Mouse (Mus musculus): ENCODE results near the gene Cox14. TPM values are rescaled to one million over a fixed set of nuclear protein-coding genes. Genes with fewer than 3 reads are reported as not detected.

Gene Cox14
- polyA plus RNA-seq, 1 experiment from 2014 or later = 71.0 TPM

DNA sequence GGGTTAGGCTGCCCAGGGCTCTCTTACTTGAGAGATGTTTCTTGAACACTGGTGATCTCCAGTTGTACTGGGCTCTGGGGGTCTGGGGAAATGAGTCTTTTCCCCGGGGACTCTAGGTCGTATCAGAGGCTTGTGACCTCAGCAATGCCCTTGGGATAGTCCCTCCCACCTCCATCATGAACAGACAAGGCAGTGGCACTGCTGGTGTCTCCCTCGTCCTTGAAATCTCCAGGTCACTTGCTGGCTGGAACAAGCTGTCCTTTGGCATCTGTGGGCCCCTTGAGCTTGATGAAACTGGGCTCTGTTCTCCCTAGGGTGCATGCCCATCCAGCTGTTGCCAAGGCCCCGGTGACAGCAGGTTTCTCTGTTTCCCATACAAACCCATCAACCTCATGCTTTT lies 11.2 kb upstream of the Cox14 start:
- H3K9me3 ChIP-seq (replicated peaks; ENCODE audit: control insufficient read depth, low read length) = no peaks in the 10 kb centered on the region
- H3K9ac ChIP-seq (ENCODE audit: low read depth, low read length) = no peak overlapping the region
- H3K4me2 ChIP-seq (ENCODE audit: low read depth, low read length) = no peak overlapping the region
- peaks cover 9% of the 10 kb centered on the region for H3K36me3 ChIP-seq (ENCODE audit: control insufficient read depth, insufficient read depth)
- no peak overlapping the region for H3K4me3 ChIP-seq (ENCODE audit: low read depth, low read length)
- H3K27ac ChIP-seq (ENCODE audit: low read length) = no peak overlapping the region
- 67% methylated on average over 4 of the region's 4 CpGs for WGBS (ENCODE audit: insufficient replicate concordance)
- no peaks in the 10 kb centered on the region for H3K27me3 ChIP-seq (ENCODE audit: control insufficient read depth, insufficient read depth, low read depth, low read length)
- H3K4me1 ChIP-seq (ENCODE audit: control insufficient read depth, low read depth, low read length) = peaks cover 21% of the 10 kb centered on the region
- no peak for ATAC-seq (ENCODE audit: low read depth)

GRCm38 (mm10) chr15:99714858-99715257 lies 10.6 kb upstream of the Cox14 start:
- Histone ChIP-seq H3K4me1 (ENCODE audit: control insufficient read depth, low read depth, low read length) (peaks cover 21% of the 10 kb centered on the region), H3K4me2 (ENCODE audit: low read depth, low read length) (peak overlapping the region; percentile 15; the same call in 1 of the 2 replicates), H3K4me3 (ENCODE audit: low read depth, low read length) (no peak overlapping the region), H3K27ac (ENCODE audit: low read length) (peak overlapping the region; percentile 5; the same call in 1 of the 2 replicates), H3K9ac (ENCODE audit: low read depth, low read length) (no peak overlapping the region), H3K27me3 (ENCODE audit: control insufficient read depth, insufficient read depth, low read depth, low read length) (no peaks in the 10 kb centered on the region), H3K9me3 (replicated peaks; ENCODE audit: control insufficient read depth, low read length) (no peaks in the 10 kb centered on the region), H3K36me3 (ENCODE audit: control insufficient read depth, insufficient read depth) (peaks cover 7% of the 10 kb centered on the region)
- 35% methylated on average over 7 of the region's 7 CpGs for WGBS (ENCODE audit: insufficient replicate concordance)
- peak; percentile 14 for ATAC-seq (ENCODE audit: low read depth)

DNA sequence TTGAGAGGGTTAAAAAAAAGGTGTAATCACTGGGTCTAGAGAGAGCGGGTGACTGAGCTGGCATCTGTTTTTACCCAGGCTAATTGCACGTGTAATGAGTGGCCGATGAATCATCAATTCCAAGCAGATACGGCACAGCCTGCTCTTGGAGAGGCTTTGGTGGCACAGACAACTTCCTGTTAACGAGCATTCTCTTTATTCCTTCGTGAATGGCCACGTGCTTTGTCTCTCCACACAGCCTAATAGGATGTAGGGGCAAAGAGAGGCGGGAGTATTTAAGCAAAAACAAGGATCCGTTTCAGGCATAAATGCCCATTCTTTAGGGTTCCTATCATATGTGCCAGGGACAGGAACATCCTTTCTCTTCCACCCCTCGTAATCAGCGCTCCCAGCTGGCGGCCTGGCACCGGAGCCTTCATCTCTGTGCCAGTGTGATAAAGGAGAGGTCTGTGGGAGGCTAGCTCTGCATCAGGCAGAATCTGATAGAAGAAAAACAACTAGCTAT lies 10.0 kb upstream of the Cox14 start:
- 48% methylated on average over 13 of the region's 13 CpGs for WGBS (ENCODE audit: insufficient replicate concordance)

DNA sequence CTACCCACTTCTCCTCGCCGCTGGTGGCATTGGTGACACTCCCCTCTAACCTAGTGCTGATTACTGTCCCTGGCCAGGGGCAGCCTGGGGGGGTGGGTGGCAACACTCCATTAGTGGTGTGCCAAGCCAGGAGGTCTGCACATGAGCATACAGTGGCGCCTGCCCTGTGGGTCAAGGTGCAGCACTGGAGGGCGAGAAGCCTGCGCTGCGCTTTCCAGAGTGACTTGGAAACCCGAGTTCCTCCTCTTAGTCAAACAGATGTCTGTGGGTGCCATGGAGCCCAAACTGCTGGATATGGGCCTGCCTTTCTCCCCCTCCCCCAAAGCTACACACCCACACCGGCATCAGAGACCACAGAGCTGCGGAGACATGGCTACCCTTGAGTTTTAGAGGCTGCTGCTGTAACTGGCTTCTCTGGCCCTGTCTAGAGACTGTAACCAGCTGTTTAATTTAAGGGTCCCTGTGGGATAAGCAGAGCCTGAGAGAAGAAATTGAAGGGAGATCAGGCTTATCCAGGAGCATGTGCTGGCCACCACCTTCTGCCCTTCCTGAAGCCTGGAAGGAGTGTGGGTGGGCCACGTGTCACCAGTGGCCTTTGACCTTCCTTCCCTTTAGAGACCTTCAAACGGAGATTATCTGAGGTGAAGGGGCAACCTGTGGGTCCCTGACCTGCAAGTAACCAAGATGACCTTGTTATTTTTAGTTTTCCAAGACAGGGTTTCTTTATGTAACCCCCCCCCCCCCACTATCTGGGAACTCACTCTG lies 9.3 kb upstream of the Cox14 start:
- Histone ChIP-seq H3K27ac (ENCODE audit: low read length) (peak overlapping the region; percentile 58), H3K36me3 (ENCODE audit: control insufficient read depth, insufficient read depth) (peaks cover 7% of the 10 kb centered on the region), H3K4me2 (ENCODE audit: low read depth, low read length) (no peak overlapping the region), H3K9me3 (replicated peaks; ENCODE audit: control insufficient read depth, low read length) (no peaks in the 10 kb centered on the region), H3K4me3 (ENCODE audit: low read depth, low read length) (no peak overlapping the region), H3K4me1 (ENCODE audit: control insufficient read depth, low read depth, low read length) (peaks cover 21% of the 10 kb centered on the region), H3K9ac (ENCODE audit: low read depth, low read length) (no peak overlapping the region), H3K27me3 (ENCODE audit: control insufficient read depth, insufficient read depth, low read depth, low read length) (no peaks in the 10 kb centered on the region)
- no peak; the same call in 1 of the 2 replicates for ATAC-seq (ENCODE audit: low read depth)
- 58% methylated on average over 11 of the region's 11 CpGs for WGBS (ENCODE audit: insufficient replicate concordance)

More for the DNA sequence above, 10.0 kb upstream of the Cox14 start:
- no peaks in the 10 kb centered on the region for H3K9me3 ChIP-seq (replicated peaks; ENCODE audit: control insufficient read depth, low read length)
- H3K27ac ChIP-seq (ENCODE audit: low read length) = peak overlapping the region; percentile 58
- no peak overlapping the region for H3K4me3 ChIP-seq (ENCODE audit: low read depth, low read length)
- no peak overlapping the region for H3K9ac ChIP-seq (ENCODE audit: low read depth, low read length)
- peaks cover 21% of the 10 kb centered on the region for H3K4me1 ChIP-seq (ENCODE audit: control insufficient read depth, low read depth, low read length)
- H3K27me3 ChIP-seq (ENCODE audit: control insufficient read depth, insufficient read depth, low read depth, low read length) = no peaks in the 10 kb centered on the region
- ATAC-seq (ENCODE audit: low read depth) = peak; percentile 66
- H3K36me3 ChIP-seq (ENCODE audit: control insufficient read depth, insufficient read depth) = peaks cover 7% of the 10 kb centered on the region
- peak overlapping the region; percentile 15; the same call in 1 of the 2 replicates for H3K4me2 ChIP-seq (ENCODE audit: low read depth, low read length)

DNA sequence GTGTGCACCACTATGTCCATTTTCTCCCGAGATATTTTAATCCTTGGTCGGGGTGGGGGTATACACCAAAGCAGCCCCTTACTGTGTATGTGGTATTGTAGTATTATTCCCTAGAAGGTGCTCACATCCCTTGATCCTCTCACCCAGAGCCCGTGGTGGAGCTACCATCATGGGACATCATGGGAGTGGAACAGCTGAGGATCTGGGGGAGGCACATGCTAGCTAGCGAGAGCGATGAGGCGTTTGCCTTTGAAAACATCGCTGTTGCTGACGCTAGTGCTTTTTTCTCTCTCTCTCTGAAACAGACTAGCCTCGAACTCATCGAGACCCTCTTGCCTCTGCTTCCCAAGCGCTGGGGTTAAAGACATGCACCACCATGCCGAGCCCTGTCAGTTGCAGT lies 8.6 kb upstream of the Cox14 start:
- Histone ChIP-seq H3K9me3 (replicated peaks; ENCODE audit: control insufficient read depth, low read length) (no peaks in the 10 kb centered on the region), H3K27ac (ENCODE audit: low read length) (no peak overlapping the region), H3K4me2 (ENCODE audit: low read depth, low read length) (no peak overlapping the region), H3K9ac (ENCODE audit: low read depth, low read length) (no peak overlapping the region), H3K4me1 (ENCODE audit: control insufficient read depth, low read depth, low read length) (peaks cover 21% of the 10 kb centered on the region), H3K4me3 (ENCODE audit: low read depth, low read length) (no peak overlapping the region), H3K36me3 (ENCODE audit: control insufficient read depth, insufficient read depth) (peaks cover 5% of the 10 kb centered on the region; the same call in 1 of the 2 replicates), H3K27me3 (ENCODE audit: control insufficient read depth, insufficient read depth, low read depth, low read length) (no peaks in the 10 kb centered on the region)
- WGBS (ENCODE audit: insufficient replicate concordance) = 70% methylated on average over 12 of the region's 12 CpGs
- no peak for ATAC-seq (ENCODE audit: low read depth)

DNA sequence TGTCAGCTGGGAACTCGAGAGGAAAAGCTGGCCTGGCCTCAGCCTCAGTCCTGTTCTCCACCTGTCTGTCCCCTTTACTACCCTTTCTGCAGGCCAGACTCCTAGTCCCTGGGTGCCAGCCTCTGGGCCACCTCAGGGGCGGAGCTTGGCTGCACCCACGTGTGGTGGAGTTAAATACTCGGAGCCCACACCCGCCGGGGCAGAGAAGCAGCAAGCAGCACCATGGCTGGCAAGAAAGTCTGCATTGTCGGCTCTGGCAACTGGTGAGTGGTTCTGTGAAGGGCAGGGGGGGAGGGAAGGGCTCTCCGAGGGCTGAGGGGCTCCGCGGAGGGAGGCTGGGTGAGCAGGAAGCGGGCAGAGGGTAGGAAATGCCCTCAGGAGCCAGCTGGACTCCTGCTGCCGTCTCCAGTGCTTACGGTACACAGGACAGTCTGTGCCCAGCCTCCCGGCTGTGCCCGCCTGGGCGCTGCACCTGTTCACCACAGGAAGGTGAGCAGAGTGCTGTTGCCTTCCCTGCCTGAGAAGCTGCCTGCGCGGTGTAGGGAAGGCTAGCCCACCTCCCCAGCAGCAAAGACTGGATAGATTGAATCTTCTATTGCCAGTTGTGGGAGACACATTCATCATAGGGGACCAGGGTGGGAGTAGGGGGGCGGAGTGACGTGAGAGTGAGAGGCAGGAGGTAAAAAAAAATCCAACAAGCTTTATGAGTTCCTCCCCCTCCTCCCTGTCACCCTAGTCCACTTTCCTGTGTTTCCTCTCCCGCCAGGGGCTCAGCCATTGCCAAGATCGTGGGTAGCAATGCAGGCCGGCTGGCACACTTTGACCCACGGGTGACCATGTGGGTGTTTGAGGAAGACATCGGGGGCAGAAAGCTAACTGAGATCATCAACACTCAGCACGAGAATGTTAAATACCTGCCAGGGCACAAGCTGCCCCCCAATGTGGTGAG lies 7.8 kb upstream of the Cox14 start, which contains the start of gene Gpd1:
Gene Gpd1, plus strand, starts transcription at position 130 of the 949 bp plus-strand sequence.
- Histone ChIP-seq H3K4me2 (ENCODE audit: low read depth, low read length) (peak within 1 kb of the TSS; percentile 36), H3K9ac (ENCODE audit: low read depth, low read length) (peak within 1 kb of the TSS; percentile 19; the same call in 1 of the 2 replicates), H3K27ac (ENCODE audit: low read length) (peak within 1 kb of the TSS; percentile 58), H3K4me3 (ENCODE audit: low read depth, low read length) (peak within 1 kb of the TSS; percentile 35), H3K9me3 (replicated peaks; ENCODE audit: control insufficient read depth, low read length) (no peaks in the 10 kb centered on the region), H3K36me3 (ENCODE audit: control insufficient read depth, insufficient read depth) (no peaks in the 10 kb centered on the region), H3K27me3 (ENCODE audit: control insufficient read depth, insufficient read depth, low read depth, low read length) (no peaks in the 10 kb centered on the region), H3K4me1 (ENCODE audit: control insufficient read depth, low read depth, low read length) (peaks cover 18% of the 10 kb centered on the region)
- ATAC-seq (ENCODE audit: low read depth) = no peak
- WGBS (ENCODE audit: insufficient replicate concordance) = 48% methylated on average over 26 of the region's 26 CpGs

DNA sequence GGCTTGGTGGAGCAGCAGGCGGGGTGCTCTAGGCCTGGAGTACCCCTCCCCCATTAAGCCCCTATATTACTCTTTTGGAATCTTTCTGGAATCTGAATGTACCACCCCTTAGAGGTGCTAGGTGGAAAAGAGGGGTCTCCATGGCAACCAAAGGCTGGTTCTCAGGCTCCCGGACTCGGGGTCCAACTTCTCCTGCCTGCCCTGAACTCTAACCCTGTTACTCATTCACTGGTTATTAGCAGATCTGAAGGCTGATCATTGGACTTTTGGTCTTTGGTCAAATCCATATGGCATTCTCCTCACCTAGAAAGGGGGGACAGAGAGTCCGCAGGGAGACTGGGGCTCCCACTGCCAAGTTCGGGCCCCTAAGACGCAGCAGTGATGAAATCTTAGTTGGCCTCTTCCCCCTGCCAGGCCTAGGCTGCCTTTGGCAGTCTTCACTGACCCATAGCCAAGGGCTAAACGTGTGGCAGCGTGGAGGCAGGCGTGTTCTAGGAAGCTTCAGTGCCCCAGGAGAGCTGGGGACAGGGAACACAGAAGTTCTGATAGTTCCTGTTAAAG lies 6.9 kb upstream of the Cox14 start:
- H3K36me3 ChIP-seq (ENCODE audit: control insufficient read depth, insufficient read depth) = no peaks in the 10 kb centered on the region
- H3K27me3 ChIP-seq (ENCODE audit: control insufficient read depth, insufficient read depth, low read depth, low read length) = no peaks in the 10 kb centered on the region
- H3K4me1 ChIP-seq (ENCODE audit: control insufficient read depth, low read depth, low read length) = peaks cover 24% of the 10 kb centered on the region
- no peaks in the 10 kb centered on the region for H3K9me3 ChIP-seq (replicated peaks; ENCODE audit: control insufficient read depth, low read length)
- peak overlapping the region; percentile 35 for H3K4me3 ChIP-seq (ENCODE audit: low read depth, low read length)
- 67% methylated on average over 9 of the region's 9 CpGs for whole genome bisulfite sequencing (ENCODE audit: insufficient replicate concordance)
- H3K4me2 ChIP-seq (ENCODE audit: low read depth, low read length) = peak overlapping the region; percentile 36
- ATAC-seq (ENCODE audit: low read depth) = peak; percentile 48
- no peak overlapping the region for H3K9ac ChIP-seq (ENCODE audit: low read depth, low read length)
- H3K27ac ChIP-seq (ENCODE audit: low read length) = peak overlapping the region; percentile 42

DNA sequence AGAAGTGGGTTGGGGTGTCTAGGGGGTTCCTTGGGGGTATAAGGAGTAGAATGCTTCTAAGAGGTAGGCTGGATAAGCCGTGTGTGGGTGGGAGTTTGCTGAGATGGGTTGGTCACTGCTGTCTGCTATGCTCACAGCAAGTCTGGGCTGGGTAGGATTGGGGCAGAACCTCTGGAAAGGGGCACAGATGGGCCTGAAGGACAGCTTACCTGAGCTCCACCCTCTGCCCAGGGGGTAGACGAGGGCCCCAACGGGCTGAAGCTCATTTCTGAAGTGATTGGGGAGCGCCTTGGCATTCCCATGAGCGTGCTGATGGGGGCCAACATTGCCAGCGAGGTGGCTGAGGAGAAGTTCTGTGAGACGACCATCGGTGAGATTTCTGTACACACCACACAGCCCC lies 5.6 kb upstream of the Cox14 start:
- Histone ChIP-seq H3K9ac (ENCODE audit: low read depth, low read length) (no peak overlapping the region), H3K9me3 (replicated peaks; ENCODE audit: control insufficient read depth, low read length) (no peaks in the 10 kb centered on the region), H3K4me3 (ENCODE audit: low read depth, low read length) (no peak overlapping the region), H3K36me3 (ENCODE audit: control insufficient read depth, insufficient read depth) (no peaks in the 10 kb centered on the region), H3K27ac (ENCODE audit: low read length) (no peak overlapping the region), H3K27me3 (ENCODE audit: control insufficient read depth, insufficient read depth, low read depth, low read length) (no peaks in the 10 kb centered on the region), H3K4me2 (ENCODE audit: low read depth, low read length) (no peak overlapping the region), H3K4me1 (ENCODE audit: control insufficient read depth, low read depth, low read length) (peaks cover 35% of the 10 kb centered on the region)
- WGBS (ENCODE audit: insufficient replicate concordance) = 51% methylated on average over 8 of the region's 8 CpGs
- ATAC-seq (ENCODE audit: low read depth) = no peak

All from liver, embryonic 16.5 days (tissue).